Mouse (Mus musculus) CD4-positive, CD25-positive, alpha-beta regulatory T cell, adult 2 months (primary cell): ENCODE results near the gene Atp5h.

Experiments used
- DNase-seq: peaks from one replicate; pipeline ENCODE4 v3.0.0-alpha.2; 2012; ENCODE audit warnings: low read depth, low spot score

Atp5h gene

DNA sequence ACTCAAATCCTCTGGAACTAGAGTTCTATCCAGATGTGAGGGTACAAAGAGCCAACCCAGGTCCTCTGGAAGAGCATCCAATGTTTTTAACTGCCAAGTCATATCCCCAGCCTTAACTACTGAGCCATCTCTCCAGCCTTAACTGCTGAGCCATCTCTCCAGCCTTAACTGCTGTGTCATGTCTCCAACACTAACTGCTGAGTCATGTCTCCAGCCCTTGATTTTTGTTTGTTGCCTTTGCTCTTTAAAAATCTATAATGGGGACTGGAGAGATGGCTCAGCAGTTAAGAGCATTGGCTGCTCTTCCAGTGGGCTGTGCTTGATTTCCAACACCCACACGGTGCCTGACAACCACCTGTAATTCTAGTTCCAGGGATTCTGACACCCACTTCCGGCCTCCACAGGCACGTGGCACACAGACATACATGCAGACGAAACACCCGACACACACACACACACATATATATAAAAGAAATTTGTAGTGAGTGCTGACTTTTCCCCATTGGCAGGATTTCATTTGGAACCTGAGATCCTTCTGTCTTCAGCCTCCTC is 17.9 kb upstream of the Atp5h start:
- DNase-seq, result no peak

DNA sequence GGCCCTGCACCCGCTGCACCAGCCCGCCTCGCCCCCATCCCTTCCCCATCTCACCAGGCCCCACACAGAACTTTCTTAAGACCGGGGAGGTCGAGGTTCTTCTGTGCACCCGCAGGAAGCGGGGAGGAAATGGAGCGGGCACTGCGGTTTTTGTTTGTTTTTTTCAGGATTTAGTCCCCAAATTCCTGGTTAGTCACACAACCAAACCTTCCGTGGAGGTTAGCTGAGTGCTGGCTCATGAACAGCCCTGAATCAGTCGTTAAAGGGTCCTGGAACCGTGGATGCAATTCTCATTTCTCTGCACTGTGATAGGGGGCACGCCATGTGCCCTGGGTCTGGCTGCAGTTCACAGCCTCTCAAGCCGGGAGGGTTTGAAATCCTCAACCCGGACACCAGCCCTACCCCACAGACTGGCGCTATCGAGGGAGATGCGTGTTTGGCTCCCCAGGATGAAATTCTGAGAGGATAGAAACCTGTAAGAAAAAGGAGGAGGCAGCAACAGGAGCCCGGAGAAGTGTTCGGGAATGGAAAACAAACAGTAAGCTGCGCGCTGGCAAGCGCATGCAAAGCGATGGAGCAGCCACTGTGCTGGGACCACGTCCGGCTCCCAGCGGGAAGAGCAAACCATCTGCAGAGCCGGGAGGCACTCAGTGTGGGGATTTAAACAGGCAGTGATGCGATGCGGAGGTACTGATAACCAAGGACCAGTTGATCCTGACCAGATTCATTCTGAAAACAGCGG is 16.0 kb upstream of the Atp5h start:
- no peak for DNase-seq

DNA sequence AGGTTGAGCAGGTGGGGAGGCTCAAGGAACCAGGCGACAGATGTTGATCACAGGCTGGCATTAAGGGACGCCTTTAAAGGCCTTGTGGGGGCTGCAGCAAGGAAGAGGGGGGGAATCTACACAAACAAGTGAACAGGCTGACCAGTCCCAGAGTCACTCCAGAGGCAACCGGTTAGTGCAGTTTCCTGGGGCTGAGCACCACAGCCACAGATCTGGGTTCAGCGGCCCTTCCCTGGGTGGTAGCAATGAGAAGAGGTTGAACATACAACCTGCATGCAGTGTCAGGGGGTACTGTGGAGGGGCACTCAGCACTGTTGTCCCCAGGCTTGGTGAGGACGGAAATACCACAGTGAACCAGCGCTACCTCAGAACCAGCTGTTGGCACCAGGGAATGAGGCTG is 13.6 kb upstream of the Atp5h start:
- no peak for DNase-seq

DNA sequence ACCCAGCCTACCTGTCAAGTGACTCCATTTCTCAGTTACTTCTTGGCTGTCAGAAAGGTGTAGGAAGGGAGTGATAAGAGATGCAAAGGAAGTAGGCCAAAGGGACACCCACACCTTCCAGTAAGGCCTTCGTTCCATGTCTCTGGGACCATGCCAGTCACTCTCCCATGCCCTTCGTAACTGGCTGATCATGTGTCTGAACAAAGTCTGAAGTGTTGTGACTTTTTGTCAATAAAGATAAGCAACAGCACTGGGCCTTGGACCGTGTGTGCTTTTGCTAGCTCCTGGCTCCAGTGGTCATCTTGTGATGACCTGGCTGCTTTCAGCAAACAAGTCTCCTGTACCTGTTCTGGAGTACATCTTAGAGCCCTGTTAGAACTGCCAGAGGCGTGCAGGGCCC is 13.1 kb upstream of the Atp5h start:
- no peak for DNase-seq

DNA sequence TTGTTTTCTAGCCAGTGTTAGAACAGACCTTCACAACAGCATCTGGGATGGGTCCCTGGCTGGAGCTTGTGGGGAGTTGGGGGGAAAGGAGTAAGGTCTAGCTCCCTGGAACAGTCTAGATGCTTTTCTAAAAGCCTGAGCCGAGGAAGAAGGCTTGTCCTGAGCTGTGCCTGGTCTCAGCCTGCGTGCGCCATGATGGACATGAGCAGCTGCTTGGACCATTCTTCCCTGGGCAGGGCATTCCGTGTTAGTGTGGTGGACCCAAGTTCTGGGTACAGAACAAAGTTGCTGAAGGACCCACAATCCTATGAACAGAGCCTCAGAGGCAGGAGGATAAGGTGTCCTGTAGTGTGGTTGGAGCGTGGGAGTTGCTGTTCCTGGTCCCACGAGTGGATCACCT is 10.8 kb upstream of the Atp5h start:
- DNase-seq, result no peak

DNA sequence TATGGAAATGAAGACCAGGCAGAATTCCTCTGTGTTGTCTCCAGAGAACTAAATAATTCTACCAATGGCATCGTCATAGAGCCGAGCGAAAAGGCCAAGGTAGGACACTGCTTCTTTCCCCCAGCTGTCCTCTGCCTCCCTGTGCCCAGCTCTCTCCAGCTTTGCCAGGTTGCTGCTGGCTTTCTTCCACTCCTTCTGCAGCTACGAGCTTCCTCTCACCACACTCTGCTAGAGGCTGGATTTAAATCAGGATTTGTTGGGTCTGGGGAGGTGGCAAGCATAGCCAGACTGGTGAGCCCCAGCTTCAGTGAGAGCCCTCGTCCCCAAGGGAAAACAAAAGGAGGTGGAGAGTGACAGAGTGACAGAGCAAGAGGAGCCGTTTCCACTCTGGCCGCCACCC is 9.5 kb upstream of the Atp5h start:
- no peak for DNase-seq

DNA sequence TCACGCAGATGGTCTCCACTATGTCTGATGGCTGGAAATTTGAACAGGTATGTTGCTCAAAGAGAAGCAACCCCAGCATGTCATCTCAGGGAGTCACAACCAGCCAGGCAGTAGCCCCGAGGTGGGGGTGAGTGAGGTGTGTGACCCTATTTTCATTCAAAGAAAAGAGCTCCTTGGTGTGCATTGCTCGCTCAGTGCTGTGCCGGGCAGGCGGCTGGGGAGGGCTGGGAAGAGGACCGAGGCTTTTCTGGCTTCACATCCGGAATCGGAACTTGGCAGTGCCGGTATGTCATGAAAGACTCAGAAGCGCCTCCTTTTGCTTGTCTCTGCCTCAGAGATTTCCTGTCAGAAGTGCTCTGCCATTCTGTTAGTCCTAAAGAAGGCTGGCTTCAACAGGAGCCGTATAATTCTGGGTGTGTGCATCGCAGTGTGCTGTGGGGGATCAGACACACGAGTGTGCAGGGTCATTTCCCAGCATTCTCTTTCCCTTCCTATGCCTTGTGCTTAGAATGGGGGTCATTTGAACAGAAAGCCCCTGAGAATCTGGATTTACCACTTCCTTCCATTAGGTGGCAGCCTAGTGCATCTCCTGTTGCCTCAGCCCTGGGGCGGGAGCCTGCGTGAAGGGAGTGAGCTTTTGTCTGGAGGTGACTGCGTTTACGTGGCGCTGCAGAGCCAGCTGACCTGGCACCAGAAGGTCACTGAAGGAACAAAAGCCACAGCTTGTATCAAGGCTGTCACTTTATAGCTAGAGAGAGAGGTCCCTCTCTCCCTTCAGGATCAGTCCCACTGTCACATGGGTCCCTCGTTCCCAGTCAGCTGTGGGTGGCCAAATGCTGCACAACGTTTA is 7.9 kb upstream of the Atp5h start:
- peak; percentile 87 for DNase-seq

DNA sequence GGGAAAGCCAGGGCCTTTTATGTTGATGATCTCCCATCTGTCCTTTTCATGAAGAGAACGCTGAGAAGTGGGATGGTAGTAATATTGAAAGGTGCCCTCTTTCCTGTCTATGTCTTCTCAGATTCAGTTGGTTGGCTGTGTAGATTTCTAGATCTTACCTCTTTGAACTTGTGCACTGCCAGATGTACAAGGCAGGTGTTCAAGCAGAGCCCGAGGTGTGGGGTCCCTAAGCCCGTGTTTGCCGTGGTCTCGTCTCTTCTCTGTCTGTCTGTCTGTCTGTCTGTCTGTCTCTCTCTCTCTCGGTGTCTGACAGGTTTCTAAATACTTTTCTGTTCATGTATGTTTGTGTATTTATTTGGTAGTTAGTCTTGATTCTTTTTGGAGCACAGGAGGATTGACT is 5.9 kb upstream of the Atp5h start:
- DNase-seq, result no peak

DNA sequence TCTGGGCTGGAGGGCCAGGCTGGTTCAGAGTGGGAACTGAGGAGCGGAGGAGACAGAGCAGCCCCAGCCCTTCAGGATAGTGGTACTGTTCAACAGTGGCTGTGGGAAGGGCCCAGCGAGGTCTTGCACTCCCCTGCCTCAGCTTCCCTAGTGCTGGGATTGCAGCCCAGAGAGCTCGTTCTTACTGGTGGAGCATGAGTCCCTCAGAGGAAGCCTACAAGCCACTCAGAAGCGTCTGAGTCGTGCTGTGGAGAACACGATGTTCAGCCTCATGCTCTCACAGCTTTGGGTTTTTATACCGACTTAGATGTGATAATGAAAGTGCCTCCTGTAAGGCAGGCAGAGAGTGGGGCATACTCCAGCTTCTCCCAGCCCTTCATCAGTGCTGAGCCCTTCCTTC is 4.9 kb upstream of the Atp5h start:
- no peak for DNase-seq

DNA sequence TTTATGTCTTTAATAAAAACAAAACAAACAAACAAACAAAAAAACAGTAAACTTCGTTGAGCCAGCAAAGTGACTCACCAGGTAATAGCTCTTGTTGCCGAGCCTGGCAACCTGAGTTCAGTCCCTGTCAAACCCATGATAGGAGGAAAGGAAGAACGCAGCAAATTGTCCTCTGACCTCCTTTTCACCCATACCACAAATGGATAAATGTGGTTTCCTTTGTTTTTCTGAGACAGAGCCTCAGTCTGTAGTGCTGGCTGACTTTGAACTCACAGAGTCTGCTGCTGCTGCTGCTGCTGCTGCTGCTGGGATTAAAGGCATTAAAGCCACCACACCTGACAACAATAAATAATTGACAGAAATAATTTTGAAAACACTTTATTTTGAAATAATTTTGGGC is 3.3 kb upstream of the Atp5h start:
- DNase-seq, result peak; percentile 36

DNA sequence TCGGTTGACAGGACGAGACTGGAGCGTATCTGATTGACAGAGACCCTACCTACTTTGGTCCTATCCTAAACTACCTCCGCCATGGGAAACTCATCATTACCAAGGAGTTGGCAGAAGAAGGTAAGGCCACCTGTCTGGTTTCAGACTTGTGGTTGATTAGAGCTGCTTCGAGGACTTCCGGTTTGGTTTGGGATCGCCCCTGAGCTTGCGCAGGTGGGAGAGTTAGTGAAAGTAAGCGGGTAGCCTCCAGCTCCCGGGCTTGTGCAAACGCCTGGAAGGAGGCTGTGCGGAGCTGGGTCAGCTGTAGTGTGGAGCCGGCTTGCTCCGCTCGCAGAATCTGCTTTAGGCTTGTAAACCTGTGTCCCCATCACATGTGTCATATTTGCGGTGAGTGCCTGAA is 2.2 kb upstream of the Atp5h start:
- peak; percentile 39 for DNase-seq

DNA sequence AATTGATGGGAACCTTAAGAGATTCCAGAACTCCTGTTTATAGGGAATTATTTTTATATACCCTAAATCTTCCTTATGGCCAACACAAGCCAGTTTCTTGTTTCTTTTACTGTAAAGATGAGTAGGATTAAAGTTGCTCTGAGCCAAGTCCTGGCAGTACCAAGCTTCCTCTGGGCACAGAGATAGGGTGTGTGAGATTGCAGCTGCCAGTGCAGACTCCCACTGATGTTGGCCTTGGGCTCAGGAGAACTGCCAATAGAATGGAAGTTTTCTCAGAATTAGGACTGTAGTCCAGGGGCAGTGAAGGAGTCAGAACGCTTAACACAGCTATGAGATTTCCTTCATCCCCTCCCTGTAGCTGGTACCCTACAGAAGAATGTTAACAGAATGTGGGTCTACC is 1.6 kb upstream of the Atp5h start:
- no peak for DNase-seq

DNA sequence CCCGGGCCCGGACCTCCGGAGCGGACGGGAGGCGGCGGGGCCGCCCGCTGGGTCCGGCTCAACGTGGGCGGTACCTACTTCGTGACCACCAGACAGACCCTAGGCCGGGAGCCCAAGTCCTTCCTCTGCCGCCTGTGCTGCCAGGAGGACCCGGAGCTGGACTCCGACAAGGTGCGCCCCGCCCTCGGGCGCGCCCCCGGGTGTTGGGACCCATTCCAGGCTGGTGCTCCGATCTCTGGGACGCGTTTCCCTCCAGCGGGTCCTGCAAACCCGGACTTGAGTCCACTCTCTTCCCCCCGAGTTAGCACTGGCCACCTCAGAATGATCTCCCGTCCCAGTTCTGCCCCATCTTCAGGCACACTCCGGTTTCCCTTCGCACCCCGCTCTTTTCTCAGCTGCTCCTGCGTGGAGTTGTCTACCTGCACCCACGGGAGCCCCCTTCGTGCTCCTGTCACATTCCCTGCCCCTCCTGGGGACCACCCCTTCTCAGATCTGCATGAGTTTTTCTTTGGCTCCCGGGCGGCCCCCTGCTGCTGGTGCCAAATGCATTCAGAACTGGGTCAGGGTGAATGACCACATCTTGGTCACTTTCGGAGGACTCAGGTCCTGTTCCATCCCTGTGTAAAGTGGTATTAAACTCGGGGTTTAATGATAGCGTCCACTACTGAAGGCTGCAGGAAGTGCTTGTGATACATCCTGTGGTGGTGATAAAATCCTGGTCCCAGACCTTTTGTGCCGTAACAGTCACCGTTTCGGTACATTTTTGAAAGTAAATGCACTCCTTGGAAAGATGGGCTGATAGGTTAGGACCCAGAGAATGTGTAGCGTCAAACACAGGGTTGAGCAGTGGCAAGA is 801 bp upstream of the Atp5h start:
- DNase-seq, result peak; percentile 54

DNA sequence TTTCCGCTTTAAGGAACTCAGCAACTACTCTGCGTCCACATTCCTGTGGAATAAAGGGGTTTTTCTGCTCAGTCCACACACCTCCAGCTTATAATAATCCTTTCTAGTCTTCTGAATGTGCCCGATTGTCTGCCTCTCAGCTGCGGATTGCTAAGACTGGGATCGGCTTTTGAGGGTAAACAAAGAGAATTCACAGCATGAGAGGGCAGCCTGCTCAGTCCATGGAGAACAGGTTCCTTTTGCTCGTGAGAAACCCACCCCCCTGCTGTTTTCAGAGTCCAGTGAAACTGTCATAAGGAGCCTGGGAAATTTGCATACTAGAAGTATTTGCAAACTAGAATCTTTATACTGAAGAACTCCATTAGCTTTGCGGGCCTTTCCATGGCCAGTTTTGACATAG is 10.2 kb downstream of the Atp5h start:
- DNase-seq, result no peak

DNA sequence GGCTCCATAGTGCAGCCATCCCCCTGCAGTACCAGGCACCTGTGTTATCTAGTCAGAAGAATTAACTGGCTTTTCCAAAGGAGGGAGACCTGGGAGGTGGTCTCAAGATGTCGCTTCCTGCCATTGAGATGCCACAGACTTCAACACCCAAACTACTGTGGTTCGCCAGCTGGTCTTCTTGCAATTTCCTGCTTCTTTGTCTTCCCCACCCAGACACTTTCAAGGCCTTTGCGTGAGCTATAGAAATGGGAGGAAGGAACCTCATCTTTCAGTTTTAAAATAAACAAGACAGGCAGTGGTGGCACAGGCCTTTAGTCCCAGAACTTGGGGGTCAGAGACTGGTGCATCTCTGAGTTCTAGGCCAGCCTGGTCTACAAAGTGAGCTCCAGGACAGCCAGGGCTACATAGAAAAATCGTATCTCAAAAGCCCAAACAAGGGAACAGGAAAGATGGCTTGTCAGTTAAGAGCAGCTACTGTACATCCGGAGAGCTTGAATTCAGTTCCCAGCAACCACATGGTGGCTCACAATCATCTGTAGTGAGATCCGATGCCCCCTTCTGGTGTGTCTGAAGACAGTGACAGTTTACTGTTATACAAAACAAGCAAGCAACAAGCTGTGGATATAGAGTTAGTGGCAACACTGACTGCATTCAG is 11.4 kb downstream of the Atp5h start:
- DNase-seq, result peak; percentile 56

DNA sequence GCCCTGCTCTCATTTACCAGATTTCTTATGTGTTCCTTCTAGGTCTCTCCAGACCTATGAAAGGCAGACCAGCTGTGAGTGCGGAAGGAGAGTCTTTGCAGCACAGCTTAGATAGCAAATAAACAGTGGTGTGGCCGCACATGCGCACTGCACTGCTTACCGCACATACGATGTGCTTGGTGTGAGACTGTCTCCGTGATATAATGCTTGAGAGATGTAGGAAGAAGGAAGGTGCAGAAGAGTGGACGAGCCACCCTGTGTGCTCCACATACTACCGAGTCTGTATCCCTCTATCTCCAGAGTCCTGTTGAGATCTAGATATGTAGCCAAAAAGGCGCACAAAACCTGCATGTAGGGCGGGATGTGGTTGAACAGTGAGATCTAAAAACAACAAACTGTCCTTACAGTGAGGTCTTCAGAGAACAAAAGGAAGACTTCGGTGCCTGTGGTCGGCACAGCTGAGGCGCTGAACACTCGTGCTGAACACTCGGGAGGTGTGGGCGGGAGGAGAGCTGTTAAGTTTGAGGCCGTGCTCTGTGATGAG is 12.8 kb downstream of the Atp5h start:
- peak; percentile 91 for DNase-seq

DNA sequence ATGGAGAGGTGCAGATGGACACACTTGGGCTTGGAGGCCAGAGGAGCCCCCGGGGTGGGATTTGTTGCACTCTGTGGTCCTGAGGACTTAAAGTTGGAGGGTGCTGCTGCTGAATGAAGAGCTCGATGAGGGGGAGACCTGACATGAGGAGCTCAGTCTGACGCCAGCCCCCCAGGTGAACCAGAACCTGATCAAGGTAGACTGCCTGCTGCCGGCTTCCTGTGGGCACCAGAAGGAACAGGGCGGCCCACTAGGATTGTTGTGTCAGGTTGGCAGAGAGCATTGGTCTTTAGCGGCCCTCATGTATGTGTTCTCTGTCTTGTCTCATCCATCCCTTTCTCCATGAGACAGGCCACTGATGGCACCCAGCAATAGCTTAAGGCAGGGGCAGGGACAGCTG is 14.0 kb downstream of the Atp5h start:
- DNase-seq, result no peak

DNA sequence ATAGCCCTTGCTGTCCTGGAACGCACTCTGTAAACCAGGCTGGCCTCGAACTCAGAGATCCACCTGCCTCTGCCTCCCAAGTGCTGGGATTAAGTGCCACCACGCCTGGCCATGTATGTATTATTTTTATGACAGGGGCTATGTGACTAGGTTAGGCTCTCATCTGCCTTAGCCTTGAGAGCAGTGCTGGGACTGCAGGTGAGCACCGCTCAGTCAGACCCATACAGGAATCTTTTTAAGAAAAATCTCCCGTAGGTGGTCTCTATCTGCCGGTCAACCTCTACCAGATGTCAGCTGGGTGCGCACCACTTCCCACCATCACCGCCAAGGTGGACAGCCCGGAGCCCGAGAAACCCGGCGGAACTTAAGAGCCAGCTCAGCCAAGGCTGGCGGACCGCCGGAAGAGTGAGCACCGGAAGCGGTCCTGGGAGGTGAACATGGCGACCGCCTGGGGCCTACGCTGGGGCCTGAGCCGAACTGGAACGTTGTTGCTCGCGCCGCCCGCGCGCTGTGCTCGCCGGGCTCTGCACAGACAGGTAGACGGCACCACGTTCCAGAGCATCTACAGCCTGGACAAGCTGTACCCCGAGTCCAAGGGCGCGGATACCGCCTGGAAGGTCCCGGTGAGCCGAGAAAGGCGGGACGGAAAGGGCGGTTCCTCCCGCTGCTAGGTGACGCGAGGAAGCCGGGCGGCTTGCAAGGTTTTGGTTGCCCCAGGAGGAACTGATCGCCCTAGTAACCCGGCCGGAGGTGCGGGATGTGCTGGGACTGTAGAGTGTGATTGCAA is 16.2 kb downstream of the Atp5h start, which contains the start of gene Mrpl58:
TSS of gene Mrpl58 (plus strand) at position 415 of the 787 bp plus-strand sequence.
- DNase-seq, result peak; percentile 87

DNA sequence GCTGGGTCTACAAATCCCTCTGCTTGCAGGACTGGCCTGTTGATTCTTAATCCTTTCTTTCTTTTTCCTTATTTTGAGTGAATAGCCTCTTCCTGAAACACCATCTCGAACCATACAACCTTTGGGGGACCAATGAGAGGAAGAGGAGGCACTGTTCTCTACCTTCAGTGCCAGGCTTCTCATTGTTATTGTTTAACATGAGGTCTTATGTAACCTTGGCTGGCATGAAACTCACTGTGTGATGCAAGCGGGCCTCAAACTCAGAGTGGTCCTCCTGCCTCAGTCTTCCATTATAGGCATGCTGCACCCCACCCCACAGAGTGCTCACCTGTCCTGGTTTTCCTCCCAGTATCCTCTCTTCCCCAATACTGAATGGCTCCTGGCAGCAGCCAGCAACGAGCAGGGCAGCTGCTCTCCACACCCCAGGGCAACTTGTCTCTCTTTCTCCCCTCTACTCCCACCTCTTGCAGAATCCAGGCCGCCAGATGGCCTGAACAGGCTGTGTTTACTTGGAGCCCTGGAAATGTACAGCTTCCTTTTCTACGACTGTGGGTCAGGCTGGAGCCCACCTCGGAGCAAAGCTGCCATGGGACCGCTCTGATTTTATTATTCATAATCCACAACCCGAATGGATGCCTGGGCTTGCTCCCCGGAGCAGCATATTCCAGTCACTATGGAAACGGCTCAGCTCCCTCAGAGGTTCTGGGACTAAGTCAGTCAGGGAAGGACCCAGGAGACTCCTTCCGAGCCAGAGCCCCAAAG is 19.0 kb downstream of the Atp5h start:
- no peak for DNase-seq
